18 mouse cellular contexts compared by ENCODE assay signal in the genomic region with DNA sequence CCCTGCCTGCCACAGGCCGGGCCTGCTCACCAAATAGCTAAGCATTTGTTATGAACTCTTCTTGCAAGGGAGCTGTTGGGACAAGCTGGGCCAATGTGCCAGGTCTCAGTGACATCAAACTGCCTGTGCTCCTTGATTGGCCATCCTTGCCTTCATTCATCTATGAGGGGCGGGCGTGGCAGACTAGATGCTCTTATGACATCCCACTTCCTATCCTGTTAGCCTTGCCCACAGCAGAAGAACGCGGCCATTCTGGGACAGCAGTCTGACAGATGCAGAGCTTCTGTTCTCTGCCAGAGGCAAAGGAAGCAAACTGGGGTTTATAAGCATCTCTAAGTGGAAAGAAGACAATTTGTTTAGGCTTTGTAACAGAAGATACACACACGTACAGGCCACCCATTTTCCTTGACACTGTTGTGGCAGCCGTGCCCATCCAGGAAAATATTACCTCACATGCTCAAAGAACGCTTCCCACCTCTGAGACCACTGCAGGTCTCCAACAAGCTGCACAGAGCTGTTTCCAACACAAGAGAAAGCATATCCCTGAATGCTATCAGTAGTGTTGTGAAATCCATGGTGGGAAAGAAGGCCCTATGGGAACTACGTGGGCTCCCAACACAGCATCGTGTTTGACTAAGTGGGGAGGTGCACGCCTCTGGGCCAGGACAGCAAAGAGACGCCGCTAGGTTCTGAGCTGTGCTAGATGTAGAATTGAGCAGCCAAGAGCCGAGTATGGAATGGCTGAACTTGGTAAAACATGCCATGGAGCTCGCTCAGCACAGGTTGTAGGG.
DNase-seq lines count a peak whose midpoint lies in the region; ATAC-seq and TF ChIP-seq lines count a peak whose summit lies in the region.
"Had no signal": no experiment of that assay in that cellular context is flagged by ENCODE, and none has a peak within 500 bp of the region (broad histone marks: within the 10 kb centered on the region; RNA-seq: fewer than 3 reads in every experiment).

No protein-coding gene starts in this region.

- TF ChIP-seq POLR2A in lung, adult 2 months (IDR thresholded peaks at IDR 0.05; ENCODE audit: borderline replicate concordance, extremely low read depth, low read depth, low read length): no peak

- no peaks in the 10 kb centered on the region; the same call in 1 of the 2 replicates for H3K4me1 ChIP-seq in lung, adult 2 months (ENCODE audit: control insufficient read depth, insufficient read depth, low read length)
- H3K4me1 ChIP-seq: liver, embryonic 13.5 days had no signal

- TF ChIP-seq CTCF in lung, adult 2 months (IDR thresholded peaks at IDR 0.05; ENCODE audit: insufficient read depth, low read length): no peak

- H3K4me3 ChIP-seq in lung, adult 2 months (replicated peaks; ENCODE audit: extremely low read depth, low read depth, low read length): no peak overlapping the region
- H3K4me3 ChIP-seq: embryonic facial prominence, embryonic 12.5 days; forebrain, embryonic 13.5 days; heart, embryonic 13.5 days; liver, embryonic 13.5 days; neural tube, embryonic 13.5 days had no signal

- 82% methylated on average over 15 of the region's 15 CpGs for WGBS in lung, adult 2 months

- peak; percentile 69 for ATAC-seq in megakaryocyte, adult 5-6 weeks (ENCODE audit: poor library complexity, severe bottlenecking)
- ATAC-seq: forebrain, embryonic 13.5 days had no signal

- intact Hi-C loops in heart, postnatal 10 days (cut with DNase I): no loop called here

- DNase-seq in cerebellum, postnatal 10 days: peak; percentile 24 to 25
- DNase-seq in cerebellum, adult 8-10 months: no peak
- peak; percentile 67 for DNase-seq in lung, postnatal 10 days
- DNase-seq in lung, adult 2 months: no peak
- peak; percentile 52 to 66 for DNase-seq in heart, postnatal 10 days
- DNase-seq in urinary bladder, adult 2 months (ENCODE audit: low spot score): no peak
- DNase-seq in spleen, adult 12 weeks (ENCODE audit: low spot score): no peak
- DNase-seq: adrenal gland, postnatal 25 days; B cell, adult 2 months; cerebellum, adult 2 months; liver, embryonic 13.5 days; midbrain, embryonic 14.5 days; right cerebral cortex, postnatal 4 days had no signal

Comparison
In these comparisons a context has a peak if more than half of its experiments do, and no peak if none do; other contexts are left out.
1. DNase-seq: peak in cerebellum, postnatal 10 days (2 of 2), lung, postnatal 10 days (single experiment) and heart, postnatal 10 days (2 of 2); none in cerebellum, adult 8-10 months (single experiment), lung, adult 2 months (single experiment), urinary bladder, adult 2 months (single experiment) and spleen, adult 12 weeks (single experiment).